Mouse (Mus musculus): Measurements from ENCODE around the gene Hagh.

Gene Hagh

GRCm38 (mm10) chr17:24839842-24840241 lies at the start of gene Hagh:
Hagh (plus strand) TSS chr17:24840143.
- DNase-seq = no peak

GRCm38 (mm10) chr17:24792190-24792589 lies 47.8 kb upstream of the Hagh start:
- DNase-seq = no peak

- DNase-seq = no peak
Observed at GRCm38 (mm10) chr17:24794791-24795190, 45.2 kb upstream of the Hagh start.

GRCm38 (mm10) chr17:24796969-24797368 lies 43.0 kb upstream of the Hagh start:
- no peak for DNase-seq

GRCm38 (mm10) chr17:24798229-24798628 lies 41.7 kb upstream of the Hagh start:
- DNase-seq = no peak

GRCm38 (mm10) chr17:24799476-24799875 lies 40.5 kb upstream of the Hagh start:
- DNase-seq = no peak

GRCm38 (mm10) chr17:24800524-24800923 lies 39.4 kb upstream of the Hagh start:
- no peak for DNase-seq

GRCm38 (mm10) chr17:24803952-24804951 lies 35.7 kb upstream of the Hagh start, which contains the start of gene Meiob:
Meiob (plus strand) TSS chr17:24804289.
- DNase-seq = peak; percentile 93

GRCm38 (mm10) chr17:24811211-24811610 lies 28.7 kb upstream of the Hagh start:
- DNase-seq = no peak

- DNase-seq = peak; percentile 76
Observed at GRCm38 (mm10) chr17:24812215-24812614, 27.7 kb upstream of the Hagh start.

- no peak for DNase-seq
Observed at GRCm38 (mm10) chr17:24815256-24815655, 24.7 kb upstream of the Hagh start.

- no peak for DNase-seq
Observed at GRCm38 (mm10) chr17:24817503-24817902, 22.4 kb upstream of the Hagh start.

- no peak for DNase-seq
Observed at GRCm38 (mm10) chr17:24818172-24818571, 21.8 kb upstream of the Hagh start.

GRCm38 (mm10) chr17:24819469-24819868 lies 20.5 kb upstream of the Hagh start:
- DNase-seq = no peak

- no peak for DNase-seq
Observed at GRCm38 (mm10) chr17:24821351-24822280, 18.3 kb upstream of the Hagh start.

- no peak for DNase-seq
Observed at GRCm38 (mm10) chr17:24840341-24840740, 398 bp downstream of the Hagh start.

GRCm38 (mm10) chr17:24841133-24841532 lies 1.2 kb downstream of the Hagh start:
- peak; percentile 61 for DNase-seq

- peak; percentile 46 for DNase-seq
Observed at GRCm38 (mm10) chr17:24842631-24843030, 2.7 kb downstream of the Hagh start.

GRCm38 (mm10) chr17:24844525-24844924 lies 4.6 kb downstream of the Hagh start:
- no peak for DNase-seq

GRCm38 (mm10) chr17:24847386-24847785 lies 7.4 kb downstream of the Hagh start:
- no peak for DNase-seq

GRCm38 (mm10) chr17:24848600-24849031 lies 8.7 kb downstream of the Hagh start:
- DNase-seq = peak; percentile 77

- no peak for DNase-seq
Observed at GRCm38 (mm10) chr17:24849733-24850064, 9.8 kb downstream of the Hagh start.

- peak; percentile 98 for DNase-seq
Observed at GRCm38 (mm10) chr17:24850065-24850772, 10.3 kb downstream of the Hagh start, which contains the start of gene Fahd1. Fahd1 (minus strand) TSS chr17:24850364.
